Mouse (Mus musculus) gastrocnemius, postnatal 10 days (tissue): ENCODE measurements around the gene Tfrc. TPM values are rescaled to one million over a fixed set of nuclear protein-coding genes. Genes with fewer than 3 reads are reported as not detected.
A peak's percentile ranks its signal among the peaks of the same experiment; 100 is the strongest.

Experiments used
- DNase-seq: peaks from one replicate; pipeline ENCODE4 v3.0.0; 2021; ENCODE audit warnings: mixed read lengths
- total RNA-seq, 2 experiments: library from RNA; stranded (reverse); gene quantifications; 2 replicates each; pipeline ENCODE4 v1.2.3; 2021

Gene Tfrc
- total RNA-seq, 2 experiments from 2014 or later, result 160 to 197 TPM

- DNase-seq, result no peak
Measured at GRCm38 (mm10) chr16:32650461-32650860, 41.7 kb downstream of the Tfrc start.

GRCm38 (mm10) chr16:32650974-32651618, 42.4 kb downstream of the Tfrc start:
- no peak for DNase-seq

- DNase-seq, result no peak
Measured at GRCm38 (mm10) chr16:32654071-32654733, 45.5 kb downstream of the Tfrc start.

GRCm38 (mm10) chr16:32655534-32655933, 46.8 kb downstream of the Tfrc start:
- no peak for DNase-seq

DNA sequence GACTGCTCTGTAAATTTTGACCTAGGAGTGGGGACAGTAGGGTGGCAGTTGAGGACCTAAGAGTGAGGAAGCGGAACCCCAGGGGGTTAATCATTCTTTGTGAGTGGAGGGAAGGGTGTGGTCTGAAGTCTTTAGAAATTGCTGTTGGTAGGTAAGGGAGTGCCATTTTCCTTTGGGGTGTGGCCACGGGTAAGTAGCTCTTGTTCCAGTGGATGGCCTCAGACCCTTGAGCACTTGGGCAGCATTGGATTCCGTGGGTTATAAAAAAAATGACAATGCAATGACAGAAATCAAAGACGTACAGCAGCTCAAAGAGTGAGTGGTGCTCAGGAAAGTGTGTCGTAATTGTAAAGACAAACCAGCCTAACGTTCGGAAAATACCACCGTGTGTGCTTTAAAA, 47.6 kb downstream of the Tfrc start:
- no peak for DNase-seq

DNA sequence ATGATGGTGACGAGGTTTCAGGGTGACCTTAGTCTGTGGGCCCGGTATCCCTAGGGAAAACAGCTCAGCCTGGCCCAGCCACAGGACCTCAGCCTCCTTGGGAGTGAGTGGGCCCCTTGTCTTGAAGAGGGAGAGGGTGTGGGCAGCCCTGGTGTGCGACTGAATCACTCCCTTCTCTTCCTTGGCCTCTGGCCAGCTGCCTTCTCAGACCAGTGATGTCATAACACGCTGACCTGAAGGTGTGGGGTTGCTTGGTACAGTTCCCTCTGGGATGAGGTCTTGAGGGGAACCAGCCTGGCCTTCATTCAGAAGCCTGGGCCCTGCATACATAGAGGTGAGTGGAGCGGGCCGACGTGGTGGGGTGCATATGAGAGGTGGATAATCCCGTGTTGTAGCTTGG, 48.1 kb downstream of the Tfrc start:
- no peak for DNase-seq

- no peak for DNase-seq
Measured at GRCm38 (mm10) chr16:32657498-32658250, 49.0 kb downstream of the Tfrc start.

DNA sequence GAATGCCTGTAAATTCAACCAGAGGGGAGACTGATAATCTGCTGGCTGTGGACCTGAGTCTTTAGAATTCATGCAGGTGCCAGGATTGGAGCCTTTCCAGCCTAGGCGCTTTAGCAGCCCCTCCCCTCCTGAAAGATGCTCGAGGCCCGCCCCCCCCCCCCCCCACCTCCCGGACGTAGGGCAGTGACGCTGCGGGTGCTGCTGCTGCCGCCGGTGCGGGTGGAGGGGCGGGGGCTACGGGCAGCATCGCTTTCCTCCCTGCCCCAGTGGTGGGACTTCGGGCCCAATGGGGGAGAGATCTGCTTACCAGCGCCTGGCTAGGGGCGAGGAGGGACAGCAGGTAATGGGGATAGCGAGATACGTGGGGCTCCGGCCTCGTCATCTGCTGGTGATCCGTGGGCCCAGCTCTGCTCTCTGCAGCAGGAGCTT, 50.0 kb downstream of the Tfrc start:
- no peak for DNase-seq

DNA sequence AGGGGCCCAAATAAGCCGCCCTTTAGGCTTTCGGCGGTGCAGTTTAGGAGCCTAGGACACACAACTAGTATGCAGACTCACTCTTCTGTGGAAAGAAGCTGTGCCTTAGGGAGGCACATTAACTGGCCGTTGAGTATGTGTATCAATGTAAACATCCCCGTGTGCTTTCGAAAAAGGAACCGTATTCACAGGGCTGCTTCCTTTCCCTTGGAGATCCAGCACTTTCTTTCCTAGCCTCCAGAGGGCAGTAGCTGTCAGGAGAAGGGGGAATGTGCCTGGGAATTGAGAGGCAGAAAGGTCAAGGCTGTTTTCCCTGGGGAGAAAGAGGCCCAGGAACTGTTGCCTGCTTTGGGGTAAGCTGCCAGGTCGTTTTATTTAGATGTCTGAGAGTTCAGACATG, 50.7 kb downstream of the Tfrc start:
- DNase-seq, result no peak

DNA sequence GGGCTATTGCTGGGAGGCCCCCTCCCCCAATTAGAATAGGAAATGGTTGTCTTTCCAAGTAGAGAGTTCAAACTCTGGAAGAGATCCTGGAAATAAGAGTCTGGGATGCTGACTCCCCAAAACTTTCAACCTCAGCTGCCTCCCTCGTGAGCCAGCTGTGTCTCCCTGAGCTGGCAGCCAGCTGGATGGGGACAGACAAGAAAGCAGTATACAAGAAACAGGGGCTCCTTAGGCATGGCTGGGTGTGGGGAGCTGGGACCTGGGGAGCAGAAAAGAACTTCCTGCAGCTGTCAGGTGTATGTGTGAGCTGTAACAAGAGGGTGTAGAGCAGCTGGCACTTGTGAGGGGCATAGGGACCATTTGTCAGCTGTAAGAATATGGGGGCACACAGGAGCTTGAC, 51.4 kb downstream of the Tfrc start:
- DNase-seq, result no peak

- DNase-seq, result peak; percentile 70
Measured at GRCm38 (mm10) chr16:32660557-32661321, 52.0 kb downstream of the Tfrc start.

- DNase-seq, result no peak
Measured at GRCm38 (mm10) chr16:32661493-32661921, 52.8 kb downstream of the Tfrc start.

DNA sequence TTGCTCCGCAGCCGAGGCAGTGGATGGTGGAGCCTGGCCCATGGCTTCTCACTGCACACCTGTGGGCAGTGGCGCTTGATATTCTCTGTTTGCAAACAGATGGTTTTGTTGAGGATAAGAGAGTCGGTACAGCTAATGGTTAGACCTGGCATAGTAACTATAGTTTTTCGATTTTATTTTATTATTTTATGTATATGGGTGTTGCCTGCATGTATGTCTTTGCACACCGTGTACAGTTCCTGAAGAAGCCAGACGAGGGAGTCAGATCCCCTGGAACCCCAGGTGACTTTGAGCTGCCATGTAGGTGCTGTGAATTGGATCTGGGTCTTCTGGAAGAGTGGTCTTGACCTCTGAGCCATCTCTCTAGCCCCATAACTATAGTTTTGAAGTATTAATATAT, 53.7 kb downstream of the Tfrc start:
- no peak for DNase-seq

DNA sequence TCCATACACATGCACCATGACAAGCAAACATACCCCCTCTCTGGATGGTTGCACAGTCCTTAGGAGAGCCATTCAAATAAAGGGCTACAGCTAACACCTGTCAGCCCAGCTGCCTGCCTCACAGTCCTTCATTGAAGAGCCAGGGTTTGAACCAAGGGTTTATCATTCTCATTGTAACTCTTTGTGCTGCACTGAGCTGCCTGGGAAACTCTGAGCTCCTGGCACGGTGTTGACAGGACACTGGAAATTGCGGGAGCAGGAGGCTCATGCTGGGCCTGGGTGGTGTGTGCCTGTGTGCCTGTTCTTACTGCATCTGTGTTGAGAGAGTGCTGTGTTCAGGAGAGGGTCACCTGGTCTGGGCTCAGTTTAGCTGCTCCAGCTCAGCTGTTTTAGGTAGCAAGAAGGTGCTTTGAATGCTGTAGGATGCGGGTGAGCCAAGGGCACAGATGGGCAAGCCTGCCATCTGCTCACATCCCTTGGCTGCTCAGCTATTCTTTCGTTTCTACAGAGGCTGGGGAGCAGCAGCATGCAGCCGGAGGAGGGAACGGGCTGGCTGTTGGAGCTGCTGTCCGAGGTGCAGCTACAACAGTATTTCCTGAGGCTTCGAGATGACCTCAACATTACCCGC, 54.6 kb downstream of the Tfrc start:
- DNase-seq, result no peak

- no peak for DNase-seq
Measured at GRCm38 (mm10) chr16:32664211-32664610, 55.5 kb downstream of the Tfrc start.

DNA sequence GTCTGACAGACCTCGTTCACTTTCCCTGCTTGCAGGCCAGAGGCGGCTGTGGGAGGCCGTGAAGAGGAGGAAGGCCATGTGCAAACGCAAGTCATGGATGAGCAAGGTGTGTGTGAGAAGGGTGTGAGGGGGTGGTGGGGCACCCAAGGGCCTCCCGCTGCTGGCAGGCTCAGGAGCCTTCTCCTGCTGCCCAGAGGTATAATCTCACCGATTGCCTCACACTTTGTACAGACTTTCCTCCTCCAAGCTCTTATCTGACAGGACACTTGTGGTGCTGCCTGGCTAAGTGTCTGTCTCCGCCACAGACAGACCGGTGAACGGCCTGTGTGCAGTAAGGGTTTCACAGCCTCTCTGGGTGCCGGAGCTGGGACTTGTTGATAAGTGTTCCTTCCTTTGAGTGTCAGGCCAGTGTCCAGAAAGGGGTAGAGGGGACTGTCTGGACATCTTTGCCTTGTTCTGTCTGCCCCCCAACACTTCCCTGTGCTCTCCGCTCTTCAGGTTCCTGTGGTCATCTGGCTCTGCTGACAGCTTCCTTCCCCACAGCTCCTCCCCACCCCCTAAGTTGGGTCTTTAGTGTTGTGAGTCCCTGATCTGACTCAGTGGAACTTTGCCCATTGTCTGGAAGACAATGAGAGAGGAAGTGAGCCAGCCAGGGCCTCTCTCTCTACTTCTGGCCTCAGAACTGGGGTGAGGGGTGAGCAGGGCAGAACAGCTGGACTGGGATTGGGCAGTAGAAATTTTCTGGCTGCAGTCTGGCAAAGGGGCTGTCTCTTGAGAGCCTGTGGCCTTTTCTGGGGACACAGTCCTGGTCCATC, 57.3 kb downstream of the Tfrc start:
- no peak for DNase-seq

DNA sequence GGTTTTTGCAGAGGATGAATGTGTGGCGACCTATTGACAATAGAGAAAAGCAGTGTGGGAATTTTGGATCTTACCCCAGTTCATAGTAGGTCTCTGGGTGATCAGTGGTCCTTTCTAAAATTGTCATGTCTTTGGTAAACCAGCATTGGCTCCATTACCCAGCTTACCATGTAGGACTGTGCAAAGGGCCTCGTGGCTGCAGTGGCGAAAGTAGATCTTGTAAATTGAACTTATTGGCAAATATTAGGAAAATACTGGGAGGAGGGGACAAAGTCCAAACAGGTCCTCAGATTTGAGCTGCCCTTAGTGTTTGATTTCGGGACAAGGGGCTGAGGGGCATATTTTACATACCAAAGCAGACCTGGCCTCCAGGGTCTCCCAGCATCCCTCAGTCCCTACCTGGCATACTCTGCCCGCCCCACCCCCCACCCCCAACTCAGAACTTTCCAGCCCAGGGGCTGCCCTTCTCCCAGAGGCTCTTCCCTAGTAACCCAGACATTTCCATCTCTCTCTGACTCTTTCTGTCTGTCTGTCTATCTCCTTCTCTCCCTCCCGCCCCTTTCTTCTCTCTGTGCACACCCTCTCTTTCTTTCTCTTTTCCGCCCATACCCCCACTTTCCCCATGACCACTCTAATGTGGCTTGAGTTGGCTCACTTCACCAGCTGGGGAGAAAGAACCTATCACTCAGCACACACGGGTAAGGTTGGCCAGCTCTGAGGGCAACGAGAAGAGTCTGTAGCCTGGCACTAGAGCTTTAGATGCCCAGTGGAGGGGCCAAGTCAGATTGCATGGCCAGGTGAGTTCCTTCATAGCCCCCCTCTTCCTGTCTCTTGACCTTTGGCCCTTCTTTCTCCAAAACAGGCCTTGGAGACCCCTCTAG, 58.2 kb downstream of the Tfrc start:
- DNase-seq, result no peak

GRCm38 (mm10) chr16:32667552-32667872, 58.8 kb downstream of the Tfrc start:
- no peak for DNase-seq

- no peak for DNase-seq
Measured at GRCm38 (mm10) chr16:32668030-32668429, 59.3 kb downstream of the Tfrc start.

GRCm38 (mm10) chr16:32668472-32668871, 59.8 kb downstream of the Tfrc start:
- DNase-seq, result no peak
